Mouse (Mus musculus): ENCODE results near the gene Mapt. TPM values are rescaled to one million over a fixed set of nuclear protein-coding genes. Genes with fewer than 3 reads are reported as not detected.
A peak's percentile ranks its signal among the peaks of the same experiment; 100 is the strongest.

Gene Mapt
- polyA plus RNA-seq, 1 experiment from 2014 or later: 235 TPM

GRCm38 (mm10) chr11:104264683-104265082 lies 33.5 kb downstream of the Mapt start:
- H3K9ac ChIP-seq: no peak overlapping the region
- peaks cover 4% of the 10 kb centered on the region; the same call in 1 of the 2 replicates for H3K4me1 ChIP-seq
- H3K36me3 ChIP-seq: no peaks in the 10 kb centered on the region
- ATAC-seq (ENCODE audit: low FRiP score): no peak
- no peak overlapping the region for H3K27ac ChIP-seq
- no peak overlapping the region for H3K4me3 ChIP-seq
- H3K4me2 ChIP-seq (replicated peaks): no peak overlapping the region
- no peaks in the 10 kb centered on the region for H3K9me3 ChIP-seq (replicated peaks)
- WGBS: 84% methylated on average over 6 of the region's 6 CpGs
- no peaks in the 10 kb centered on the region for H3K27me3 ChIP-seq

GRCm38 (mm10) chr11:104265669-104266068 lies 34.5 kb downstream of the Mapt start:
- Histone ChIP-seq H3K4me2 (replicated peaks) (no peak overlapping the region), H3K36me3 (no peaks in the 10 kb centered on the region), H3K27ac (no peak overlapping the region), H3K4me3 (no peak overlapping the region), H3K27me3 (no peaks in the 10 kb centered on the region), H3K9ac (no peak overlapping the region), H3K4me1 (peaks cover 6% of the 10 kb centered on the region; the same call in 1 of the 2 replicates), H3K9me3 (replicated peaks) (no peaks in the 10 kb centered on the region)
- ATAC-seq (ENCODE audit: low FRiP score): no peak

- no peaks in the 10 kb centered on the region for H3K9me3 ChIP-seq (replicated peaks)
- no peak overlapping the region for H3K9ac ChIP-seq
- peaks cover 14% of the 10 kb centered on the region for H3K4me1 ChIP-seq
- H3K4me3 ChIP-seq: no peak overlapping the region
- WGBS: 85% methylated on average over 11 of the region's 11 CpGs
- ATAC-seq (ENCODE audit: low FRiP score): no peak
- H3K36me3 ChIP-seq: no peaks in the 10 kb centered on the region
- H3K4me2 ChIP-seq (replicated peaks): no peak overlapping the region
- H3K27me3 ChIP-seq: no peaks in the 10 kb centered on the region
- no peak overlapping the region for H3K27ac ChIP-seq
Measured at GRCm38 (mm10) chr11:104267380-104267779, 36.2 kb downstream of the Mapt start.

GRCm38 (mm10) chr11:104269385-104269822 lies 38.2 kb downstream of the Mapt start:
- H3K27ac ChIP-seq: no peak overlapping the region
- H3K36me3 ChIP-seq: no peaks in the 10 kb centered on the region
- H3K9me3 ChIP-seq (replicated peaks): no peaks in the 10 kb centered on the region
- WGBS: 53% methylated on average over 9 of the region's 9 CpGs
- no peak overlapping the region for H3K9ac ChIP-seq
- peaks cover 16% of the 10 kb centered on the region for H3K4me1 ChIP-seq
- ATAC-seq (ENCODE audit: low FRiP score): 0 out of 2 replicates have a peak, but pooled peaks have one; percentile 32
- no peak overlapping the region for H3K4me2 ChIP-seq (replicated peaks)
- no peak overlapping the region for H3K4me3 ChIP-seq
- no peaks in the 10 kb centered on the region for H3K27me3 ChIP-seq

- 72% methylated on average over 3 of the region's 3 CpGs for WGBS
- no peak for ATAC-seq (ENCODE audit: low FRiP score)
- no peak overlapping the region for H3K27ac ChIP-seq
- H3K36me3 ChIP-seq: no peaks in the 10 kb centered on the region
- peaks cover 16% of the 10 kb centered on the region for H3K4me1 ChIP-seq
- no peak overlapping the region for H3K9ac ChIP-seq
- no peak overlapping the region for H3K4me3 ChIP-seq
- no peak overlapping the region for H3K4me2 ChIP-seq (replicated peaks)
- H3K9me3 ChIP-seq (replicated peaks): no peaks in the 10 kb centered on the region
- no peaks in the 10 kb centered on the region for H3K27me3 ChIP-seq
Measured at GRCm38 (mm10) chr11:104270452-104270851, 39.3 kb downstream of the Mapt start.

GRCm38 (mm10) chr11:104270876-104271275 lies 39.7 kb downstream of the Mapt start:
- 62% methylated on average over 4 of the region's 4 CpGs for WGBS
- H3K27ac ChIP-seq: no peak overlapping the region
- no peaks in the 10 kb centered on the region for H3K36me3 ChIP-seq
- H3K9me3 ChIP-seq (replicated peaks): no peaks in the 10 kb centered on the region
- ATAC-seq (ENCODE audit: low FRiP score): no peak
- no peaks in the 10 kb centered on the region for H3K27me3 ChIP-seq
- H3K4me3 ChIP-seq: no peak overlapping the region
- peaks cover 16% of the 10 kb centered on the region for H3K4me1 ChIP-seq
- H3K9ac ChIP-seq: no peak overlapping the region
- H3K4me2 ChIP-seq (replicated peaks): no peak overlapping the region

GRCm38 (mm10) chr11:104271876-104272275 lies 40.7 kb downstream of the Mapt start:
- no peak overlapping the region for H3K27ac ChIP-seq
- H3K4me2 ChIP-seq (replicated peaks): no peak overlapping the region
- H3K4me3 ChIP-seq: no peak overlapping the region
- ATAC-seq (ENCODE audit: low FRiP score): no peak
- H3K4me1 ChIP-seq: peaks cover 16% of the 10 kb centered on the region
- no peaks in the 10 kb centered on the region for H3K27me3 ChIP-seq
- no peak overlapping the region for H3K9ac ChIP-seq
- no peaks in the 10 kb centered on the region for H3K9me3 ChIP-seq (replicated peaks)
- no peaks in the 10 kb centered on the region for H3K36me3 ChIP-seq
- 75% methylated on average over 6 of the region's 6 CpGs for WGBS

GRCm38 (mm10) chr11:104272352-104272751 lies 41.2 kb downstream of the Mapt start:
- no peak overlapping the region for H3K9ac ChIP-seq
- no peak overlapping the region for H3K4me3 ChIP-seq
- H3K4me1 ChIP-seq: peaks cover 16% of the 10 kb centered on the region
- ATAC-seq (ENCODE audit: low FRiP score): no peak
- H3K27me3 ChIP-seq: no peaks in the 10 kb centered on the region
- 69% methylated on average over 8 of the region's 8 CpGs for WGBS
- H3K4me2 ChIP-seq (replicated peaks): no peak overlapping the region
- no peaks in the 10 kb centered on the region for H3K9me3 ChIP-seq (replicated peaks)
- H3K27ac ChIP-seq: no peak overlapping the region
- no peaks in the 10 kb centered on the region for H3K36me3 ChIP-seq

- H3K9me3 ChIP-seq (replicated peaks): no peaks in the 10 kb centered on the region
- WGBS: 87% methylated on average over 7 of the region's 7 CpGs
- no peak for ATAC-seq (ENCODE audit: low FRiP score)
Measured at GRCm38 (mm10) chr11:104275765-104276164, 44.6 kb downstream of the Mapt start.

GRCm38 (mm10) chr11:104278222-104278621 lies 47.0 kb downstream of the Mapt start:
- peak overlapping the region; percentile 13; the same call in 1 of the 2 replicates for H3K4me2 ChIP-seq (replicated peaks)
- no peak overlapping the region for H3K27ac ChIP-seq
- WGBS: 6% methylated on average over 20 of the region's 20 CpGs
- no peak overlapping the region for H3K4me3 ChIP-seq
- H3K9ac ChIP-seq: no peak overlapping the region
- H3K36me3 ChIP-seq: peaks cover 11% of the 10 kb centered on the region
- no peaks in the 10 kb centered on the region for H3K27me3 ChIP-seq
- peaks cover 4% of the 10 kb centered on the region; the same call in 1 of the 2 replicates for H3K4me1 ChIP-seq
- no peak for ATAC-seq (ENCODE audit: low FRiP score)
- H3K9me3 ChIP-seq (replicated peaks): no peaks in the 10 kb centered on the region

More at GRCm38 (mm10) chr11:104275765-104276164, 44.6 kb downstream of the Mapt start:
- Histone ChIP-seq H3K27me3 (no peaks in the 10 kb centered on the region), H3K4me2 (replicated peaks) (no peak overlapping the region), H3K4me3 (no peak overlapping the region), H3K9ac (no peak overlapping the region), H3K36me3 (no peaks in the 10 kb centered on the region), H3K4me1 (peaks cover 15% of the 10 kb centered on the region), H3K27ac (no peak overlapping the region)

GRCm38 (mm10) chr11:104279049-104279448 lies 47.9 kb downstream of the Mapt start:
- H3K4me3 ChIP-seq: no peak overlapping the region
- H3K9ac ChIP-seq: no peak overlapping the region
- WGBS: 89% methylated on average over 4 of the region's 4 CpGs
- peaks cover 4% of the 10 kb centered on the region; the same call in 1 of the 2 replicates for H3K4me1 ChIP-seq
- ATAC-seq (ENCODE audit: low FRiP score): no peak
- H3K27ac ChIP-seq: no peak overlapping the region
- H3K4me2 ChIP-seq (replicated peaks): no peak overlapping the region
- no peaks in the 10 kb centered on the region for H3K9me3 ChIP-seq (replicated peaks)
- no peaks in the 10 kb centered on the region for H3K27me3 ChIP-seq
- peaks cover 11% of the 10 kb centered on the region for H3K36me3 ChIP-seq

- no peak overlapping the region for H3K9ac ChIP-seq
- peaks cover 11% of the 10 kb centered on the region for H3K36me3 ChIP-seq
- H3K4me1 ChIP-seq: peaks cover 4% of the 10 kb centered on the region; the same call in 1 of the 2 replicates
- WGBS: 64% methylated on average over 3 of the region's 3 CpGs
- H3K27ac ChIP-seq: no peak overlapping the region
- no peaks in the 10 kb centered on the region for H3K9me3 ChIP-seq (replicated peaks)
- no peak for ATAC-seq (ENCODE audit: low FRiP score)
- no peak overlapping the region for H3K4me2 ChIP-seq (replicated peaks)
- no peak overlapping the region for H3K4me3 ChIP-seq
- no peaks in the 10 kb centered on the region for H3K27me3 ChIP-seq
Measured at GRCm38 (mm10) chr11:104279538-104279937, 48.3 kb downstream of the Mapt start.

- WGBS: 81% methylated on average over 5 of the region's 5 CpGs
- no peaks in the 10 kb centered on the region for H3K27me3 ChIP-seq
- H3K4me2 ChIP-seq (replicated peaks): no peak overlapping the region
- H3K27ac ChIP-seq: no peak overlapping the region
- peaks cover 26% of the 10 kb centered on the region for H3K36me3 ChIP-seq
- 0 out of 2 replicates have a peak, but pooled peaks cover 2% of the 10 kb centered on the region for H3K9me3 ChIP-seq (replicated peaks)
- peaks cover 4% of the 10 kb centered on the region; the same call in 1 of the 2 replicates for H3K4me1 ChIP-seq
- no peak overlapping the region for H3K4me3 ChIP-seq
- ATAC-seq (ENCODE audit: low FRiP score): no peak
- H3K9ac ChIP-seq: no peak overlapping the region
Measured at GRCm38 (mm10) chr11:104281501-104281900, 50.3 kb downstream of the Mapt start.

Data from hindbrain, embryonic 12.5 days (tissue).